Mouse (Mus musculus): ENCODE results near the gene Mrgprx2. TPM values are rescaled to one million over a fixed set of nuclear protein-coding genes. Genes with fewer than 3 reads are reported as not detected.
"Not testable (repeated sequence)": the region's sequence is repeated elsewhere in the genome, so short reads cannot be mapped to it uniquely, and the experiment has no call there.

Mrgprx2 gene
- under 1 TPM; 0.14 to 0.23 TPM for total RNA-seq (2021)
- long read RNA-seq, experiment 1: 0 reads
- long read RNA-seq, experiment 2: 0 reads

DNA sequence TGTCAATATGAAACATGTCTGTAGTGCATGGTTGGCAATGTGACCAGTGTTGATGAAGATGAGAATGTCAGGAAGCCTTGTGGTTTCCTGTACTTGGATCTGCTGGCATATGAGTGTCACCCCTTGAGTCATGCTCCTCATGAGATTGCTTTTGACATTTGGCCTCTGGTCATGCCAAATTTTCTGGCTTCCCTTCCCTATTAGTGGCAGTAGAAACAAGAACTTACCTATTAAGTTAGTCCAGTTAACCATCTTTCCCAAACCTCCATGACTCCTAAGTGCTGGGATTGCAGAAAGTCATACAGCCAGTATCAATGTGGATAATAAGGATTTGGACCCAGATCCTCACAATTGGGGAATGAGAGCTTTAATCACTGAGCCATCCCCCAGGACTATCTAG is at the start of gene Mrgprx2:
Gene Mrgprx2 (minus strand): TSS at position 101 of the 400 bp plus-strand sequence.
- no peak for DNase-seq

DNA sequence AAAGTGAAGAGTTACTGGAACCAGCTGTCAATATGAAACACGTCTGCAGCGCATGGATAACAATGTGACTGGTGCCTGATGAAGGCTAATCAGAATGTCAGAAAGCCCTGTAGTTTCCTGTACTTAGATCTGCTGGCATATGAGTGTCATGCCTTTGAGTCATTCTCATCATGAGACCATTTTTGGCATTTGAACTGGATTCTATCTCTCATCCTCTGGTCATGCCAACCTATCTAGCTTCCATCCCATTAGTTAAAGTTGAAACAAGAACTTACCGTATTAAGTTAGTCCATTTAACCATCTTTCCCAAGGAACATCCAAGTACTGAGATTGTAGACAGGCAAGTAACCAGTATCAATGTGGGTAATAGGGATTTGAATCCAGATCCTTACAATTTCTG is 42.9 kb downstream of the Mrgprx2 start, which contains the start of gene Mrgprb1:
Gene Mrgprb1 (minus strand): TSS at position 101 of the 400 bp plus-strand sequence.
- no peak for DNase-seq

DNA sequence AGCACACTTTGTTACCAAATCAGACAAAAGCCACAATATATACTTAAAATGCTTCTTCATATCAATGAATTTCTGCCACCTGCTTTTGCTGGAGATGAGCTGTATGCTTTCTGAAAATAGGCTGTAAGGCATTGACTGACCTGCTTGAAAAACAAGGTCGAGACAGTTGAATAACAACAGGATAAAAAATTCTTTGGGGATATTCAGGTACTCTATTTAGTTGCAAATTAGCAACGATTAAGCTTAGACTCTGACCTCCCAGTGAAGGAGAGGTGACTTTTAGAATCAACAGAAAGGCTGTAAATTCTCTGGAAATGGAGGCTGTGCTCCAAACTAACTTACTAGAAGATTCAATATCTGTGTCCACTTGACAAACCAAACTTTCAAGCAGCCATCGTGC is 62.5 kb downstream of the Mrgprx2 start:
- no peak for DNase-seq

DNA sequence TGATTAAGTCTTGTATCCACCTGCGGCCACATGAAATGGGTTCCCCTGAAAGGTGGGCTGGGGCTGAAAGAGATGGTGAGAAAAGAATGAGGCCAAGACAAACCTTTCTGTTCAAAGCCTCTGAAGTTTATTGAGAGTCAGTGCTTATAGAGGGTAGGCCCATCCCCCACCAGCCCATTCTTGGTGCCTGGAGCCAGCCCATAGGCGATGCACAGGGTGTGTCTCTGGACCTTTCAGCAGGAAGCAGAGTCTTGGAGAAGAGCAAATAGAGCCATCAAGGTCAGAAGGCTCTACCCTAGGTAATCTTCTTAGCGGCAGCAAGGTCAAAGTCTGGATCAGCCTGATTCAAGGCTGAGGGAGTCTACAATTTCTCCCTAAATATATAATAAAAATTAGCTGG is 63.2 kb downstream of the Mrgprx2 start:
- DNase-seq: not testable (repeated sequence)

Other genes starting within 250 kb of the Mrgprx2 start
- not detected for gene Mrgprb8, start 110.8 kb downstream of the Mrgprx2 start, total RNA-seq (2021)
- 1 to 10 TPM; 1.7 to 2.0 TPM for gene Mrgprb1, start 43.0 kb downstream of the Mrgprx2 start, total RNA-seq (2021)
- under 1 TPM; 0.45 to 0.47 TPM for gene Mrgprb2, start 58.8 kb upstream of the Mrgprx2 start, total RNA-seq (2021)
- gene Mrgprb3, start 144.5 kb upstream of the Mrgprx2 start, total RNA-seq (2021): not detected

Measured in gastrocnemius, postnatal 10 days (tissue).